Mouse (Mus musculus) adrenal gland, postnatal 14 days (tissue): ENCODE results near the gene Slc6a2. TPM values are rescaled to one million over a fixed set of nuclear protein-coding genes. Genes with fewer than 3 reads are reported as not detected.

Experiments used
- DNase-seq: peaks from one replicate; pipeline ENCODE4 v3.0.0; 2021; ENCODE audit warnings: mixed read lengths
- long read RNA-seq, 2 experiments: library from polyadenylated mRNA; stranded (forward); transcript quantifications; one replicate each; pipeline ENCODE4 v2.0.0; 2021
- total RNA-seq: library from RNA; stranded (reverse); gene quantifications from 2 replicates; pipeline ENCODE4 v1.2.3, GENCODE M21; 2021

Slc6a2 gene
- 11.6 and 33.7 TPM in 2 replicates for total RNA-seq
- long read RNA-seq, experiment 1, partial matches to known transcripts = 1 of 13 reads
- long read RNA-seq, experiment 1, other reads (novel, unspliced or antisense) = 12 of 13 reads
- long read RNA-seq, experiment 2, full-length matches to known transcripts = 1 of 8 reads
- long read RNA-seq, experiment 2, partial matches to known transcripts = 0 of 8 reads
- long read RNA-seq, experiment 2, other reads (novel, unspliced or antisense) = 7 of 8 reads

GRCm38 (mm10) chr8:92959779-92960178, at the start of gene Slc6a2:
TSS of gene Slc6a2 (plus strand) at chr8:92960079.
- no peak for DNase-seq

GRCm38 (mm10) chr8:92911477-92911876, 48.4 kb upstream of the Slc6a2 start:
- DNase-seq = no peak

GRCm38 (mm10) chr8:92913396-92913795, 46.5 kb upstream of the Slc6a2 start:
- DNase-seq = no peak

GRCm38 (mm10) chr8:92916082-92916481, 43.8 kb upstream of the Slc6a2 start:
- no peak for DNase-seq

- no peak for DNase-seq
Measured at GRCm38 (mm10) chr8:92921768-92922167, 38.1 kb upstream of the Slc6a2 start.

GRCm38 (mm10) chr8:92928986-92929385, 30.9 kb upstream of the Slc6a2 start:
- DNase-seq = no peak

GRCm38 (mm10) chr8:92938056-92938455, 21.8 kb upstream of the Slc6a2 start:
- DNase-seq = no peak

GRCm38 (mm10) chr8:92949071-92949470, 10.8 kb upstream of the Slc6a2 start:
- no peak for DNase-seq

GRCm38 (mm10) chr8:92950639-92951371, 9.1 kb upstream of the Slc6a2 start:
- no peak for DNase-seq

- DNase-seq = no peak
Measured at GRCm38 (mm10) chr8:92954044-92954443, 5.8 kb upstream of the Slc6a2 start.

- DNase-seq = peak; percentile 52
Measured at GRCm38 (mm10) chr8:92960451-92960911, 602 bp downstream of the Slc6a2 start.

GRCm38 (mm10) chr8:92961088-92961487, 1.2 kb downstream of the Slc6a2 start:
- DNase-seq = no peak

- DNase-seq = no peak
Measured at GRCm38 (mm10) chr8:92964556-92964955, 4.7 kb downstream of the Slc6a2 start.

- DNase-seq = peak; percentile 87
Measured at GRCm38 (mm10) chr8:92972949-92973348, 13.1 kb downstream of the Slc6a2 start.

GRCm38 (mm10) chr8:92976656-92977055, 16.8 kb downstream of the Slc6a2 start:
- no peak for DNase-seq

- DNase-seq = no peak
Measured at GRCm38 (mm10) chr8:92982491-92982890, 22.6 kb downstream of the Slc6a2 start.

- DNase-seq = no peak
Measured at GRCm38 (mm10) chr8:92984376-92984775, 24.5 kb downstream of the Slc6a2 start.

GRCm38 (mm10) chr8:92996840-92997239, 37.0 kb downstream of the Slc6a2 start:
- DNase-seq = peak; percentile 70

GRCm38 (mm10) chr8:92998600-92998999, 38.7 kb downstream of the Slc6a2 start:
- peak; percentile 68 for DNase-seq

- peak; percentile 42 for DNase-seq
Measured at GRCm38 (mm10) chr8:93010286-93010685, 50.4 kb downstream of the Slc6a2 start.

GRCm38 (mm10) chr8:93011439-93011838, 51.6 kb downstream of the Slc6a2 start:
- peak; percentile 87 for DNase-seq

GRCm38 (mm10) chr8:93012226-93012625, 52.3 kb downstream of the Slc6a2 start:
- no peak for DNase-seq

GRCm38 (mm10) chr8:93014300-93014699, 54.4 kb downstream of the Slc6a2 start:
- DNase-seq = no peak

GRCm38 (mm10) chr8:93021738-93022137, 61.9 kb downstream of the Slc6a2 start:
- no peak for DNase-seq
